Mouse (Mus musculus) embryonic fibroblast, embryonic 13.5 days (primary cell): ENCODE measurements around the gene Hspg2.

ENCODE experiments used
- CTCF ChIP-seq: IDR thresholded peaks from 2 replicates; pipeline ENCODE4 v1.5.1; 2011; ENCODE audit warnings: mild to moderate bottlenecking, control low read depth, low read length, moderate library complexity, borderline replicate concordance; ENCODE audit not compliant: insufficient read depth
- POLR2A ChIP-seq: IDR thresholded peaks from 2 replicates; pipeline ENCODE4 v1.6.1; 2011; ENCODE audit warnings: low read depth, mild to moderate bottlenecking, control low read depth, low read length, moderate library complexity

DNA sequence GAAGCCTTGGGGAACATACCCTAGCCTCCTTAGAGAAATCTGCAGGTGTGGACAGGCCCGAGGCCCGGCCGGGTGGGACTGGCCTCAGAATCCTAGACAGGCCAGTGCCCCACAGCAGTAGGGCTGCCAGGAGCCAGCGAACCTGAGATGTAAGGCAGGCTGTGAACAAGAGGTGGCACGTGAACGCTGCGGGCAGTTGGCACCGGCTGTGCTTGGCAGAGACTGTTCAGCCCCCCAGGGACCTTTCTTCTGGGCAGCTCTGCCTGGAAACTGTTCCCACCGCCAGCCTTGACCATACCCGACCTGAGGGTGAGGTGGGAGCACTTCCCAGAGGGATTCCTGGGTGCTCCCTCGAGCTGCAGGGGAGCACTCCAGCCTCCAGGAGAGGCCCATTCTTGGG is 24.0 kb downstream of the Hspg2 start:
- TF ChIP-seq POLR2A = no peak
- no peak for TF ChIP-seq CTCF
